Mouse (Mus musculus): Measurements from ENCODE around the gene Sec16b. TPM values are rescaled to one million over a fixed set of nuclear protein-coding genes. Genes with fewer than 3 reads are reported as not detected.
A peak's percentile ranks its signal among the peaks of the same experiment; 100 is the strongest.

The Sec16b gene
- 7.5 and 8.7 TPM in 2 replicates for polyA plus RNA-seq (2015; fragmentation: Nextera tagmentation; extraction: Ambion mirVana)

DNA sequence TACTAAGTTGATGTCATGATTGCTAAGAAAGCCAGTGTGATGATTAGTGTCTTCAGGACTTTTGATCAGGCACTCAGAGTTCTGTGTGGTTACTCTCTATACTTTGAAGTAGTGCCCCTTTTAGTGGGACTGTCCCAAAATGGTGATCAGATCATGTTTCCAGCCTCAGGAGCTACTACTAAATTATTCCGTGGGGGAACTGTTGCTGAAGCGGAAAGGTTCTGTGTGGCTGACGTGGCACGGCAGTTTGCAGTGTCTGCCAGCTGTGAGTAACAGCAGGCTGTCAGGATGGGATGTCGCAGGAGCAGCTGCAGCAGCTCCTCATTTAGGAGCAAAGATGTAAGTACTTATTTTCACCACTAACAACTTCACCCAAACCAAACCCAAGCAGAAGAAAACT lies at the start of gene Sec16b:
TSS of gene Sec16b (plus strand) at position 207 of the 400 bp plus-strand sequence.
- Histone ChIP-seq H3K4me3 (replicated peaks) (no peak within 1 kb of the TSS; the same call in 1 of the 2 replicates), H3K9me3 (no peaks in the 10 kb centered on the region), H3K4me2 (peak within 1 kb of the TSS; percentile 33; the same call in 1 of the 2 replicates), H3K9ac (no peak within 1 kb of the TSS), H3K36me3 (no peaks in the 10 kb centered on the region), H3K4me1 (no peaks in the 10 kb centered on the region), H3K27ac (peak within 1 kb of the TSS; percentile 44; the same call in 1 of the 2 replicates), H3K27me3 (replicated peaks) (no peaks in the 10 kb centered on the region)
- 27% methylated on average over 5 of the region's 5 CpGs for WGBS
- no peak for ATAC-seq (ENCODE audit: insufficient read depth, low FRiP score, low read depth)

DNA sequence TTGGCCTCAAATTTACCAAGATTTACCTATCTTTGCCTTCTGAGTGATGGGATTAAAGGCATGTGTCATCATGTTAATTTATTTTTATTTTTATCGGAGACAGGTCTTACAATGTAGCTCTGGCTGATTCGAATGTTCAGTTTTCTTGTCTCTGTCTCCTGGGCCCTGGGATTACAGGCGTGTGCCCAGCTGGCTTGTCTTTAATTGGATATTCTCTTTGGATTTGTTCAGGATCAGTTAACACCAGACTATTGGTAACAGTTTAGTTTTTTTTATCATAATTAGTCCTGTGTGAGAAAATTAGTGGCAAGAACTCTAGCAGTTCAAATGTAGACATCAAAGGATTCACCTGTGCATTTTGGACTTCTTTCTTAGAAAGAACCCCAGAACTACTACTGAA lies 48.7 kb upstream of the Sec16b start:
- no peaks in the 10 kb centered on the region for H3K4me1 ChIP-seq
- 85% methylated on average over 3 of the region's 3 CpGs for WGBS
- no peaks in the 10 kb centered on the region for H3K36me3 ChIP-seq
- no peak overlapping the region for H3K4me3 ChIP-seq (replicated peaks)
- H3K9me3 ChIP-seq = no peaks in the 10 kb centered on the region
- H3K9ac ChIP-seq = no peak overlapping the region
- H3K4me2 ChIP-seq = no peak overlapping the region; the same call in 1 of the 2 replicates
- no peaks in the 10 kb centered on the region for H3K27me3 ChIP-seq (replicated peaks)
- no peak for ATAC-seq (ENCODE audit: insufficient read depth, low FRiP score, low read depth)
- no peak overlapping the region for H3K27ac ChIP-seq

DNA sequence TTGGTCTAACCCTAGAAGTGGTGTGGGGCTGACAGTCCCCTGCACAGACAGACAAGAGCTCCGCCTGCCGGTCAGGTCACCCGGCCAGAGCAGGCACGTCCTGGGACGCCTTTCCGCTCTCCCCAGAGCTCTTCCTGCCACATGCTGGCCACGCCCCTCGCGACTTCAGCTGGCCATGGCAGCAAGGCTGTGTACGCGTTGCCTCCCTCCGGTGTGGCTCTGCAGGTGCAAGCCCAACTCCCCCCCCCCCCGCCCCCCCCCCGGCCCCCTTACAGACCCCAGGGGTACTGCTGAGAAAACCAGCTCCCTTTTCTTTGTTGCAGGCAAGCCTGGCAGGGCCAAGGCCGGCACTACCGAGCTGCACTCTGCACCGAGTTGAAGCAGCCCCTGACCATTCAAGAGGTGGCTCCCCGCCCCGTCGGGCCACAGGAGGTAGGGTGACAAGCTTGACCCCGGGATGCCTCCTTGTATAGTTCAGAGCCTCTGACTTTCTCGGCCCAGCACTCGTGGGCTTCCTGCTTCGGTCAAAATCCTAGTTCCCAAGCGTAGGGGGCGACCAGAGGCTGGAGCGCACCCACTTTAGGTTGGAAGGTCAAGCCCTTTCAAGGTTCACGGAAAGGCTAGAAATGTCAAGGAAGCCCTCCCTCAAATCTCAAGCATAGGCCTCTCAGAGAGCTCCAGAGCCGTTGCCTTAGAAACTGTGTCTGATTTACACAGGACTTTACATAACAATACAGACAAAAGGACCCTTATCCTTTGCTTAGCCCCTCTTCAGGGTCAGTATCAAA lies 47.9 kb upstream of the Sec16b start, which contains the start of gene Cryzl2:
TSS of gene Cryzl2 (plus strand) at position 157 of the 788 bp plus-strand sequence.
- ATAC-seq (ENCODE audit: insufficient read depth, low FRiP score, low read depth) = peak; percentile 93
- no peak within 1 kb of the TSS for H3K9ac ChIP-seq
- peak within 1 kb of the TSS; percentile 55 for H3K4me2 ChIP-seq
- no peaks in the 10 kb centered on the region for H3K36me3 ChIP-seq
- H3K4me3 ChIP-seq (replicated peaks) = peak within 1 kb of the TSS; percentile 30
- no peaks in the 10 kb centered on the region for H3K9me3 ChIP-seq
- WGBS = 9% methylated on average over 27 of the region's 29 CpGs
- no peaks in the 10 kb centered on the region for H3K27me3 ChIP-seq (replicated peaks)
- no peaks in the 10 kb centered on the region for H3K4me1 ChIP-seq
- H3K27ac ChIP-seq = no peak within 1 kb of the TSS

DNA sequence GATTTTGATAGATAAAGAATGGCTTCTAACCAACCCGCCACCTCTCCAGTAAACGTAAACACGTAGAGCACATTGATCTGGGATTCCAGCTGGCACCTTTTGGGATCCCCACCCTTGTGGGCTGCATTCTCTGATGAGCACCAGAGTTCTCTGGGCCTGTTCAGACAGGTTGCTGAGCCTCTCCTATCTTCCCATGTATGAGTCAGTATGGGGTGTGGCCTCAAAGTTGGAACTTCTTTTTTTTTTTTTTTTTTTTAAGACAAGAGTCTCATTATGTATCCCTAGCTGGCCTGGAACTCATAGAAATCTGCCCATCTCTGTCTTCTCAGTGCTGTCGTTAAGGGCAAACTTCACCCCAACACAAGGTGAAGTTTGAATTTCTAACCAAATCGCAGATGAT lies 46.6 kb upstream of the Sec16b start:
- H3K4me1 ChIP-seq = no peaks in the 10 kb centered on the region
- WGBS = 80% methylated on average over 5 of the region's 5 CpGs
- H3K27me3 ChIP-seq (replicated peaks) = no peaks in the 10 kb centered on the region
- H3K36me3 ChIP-seq = no peaks in the 10 kb centered on the region
- no peak overlapping the region for H3K4me3 ChIP-seq (replicated peaks)
- no peak for ATAC-seq (ENCODE audit: insufficient read depth, low FRiP score, low read depth)
- no peak overlapping the region for H3K4me2 ChIP-seq
- H3K9ac ChIP-seq = no peak overlapping the region
- no peak overlapping the region for H3K27ac ChIP-seq
- no peaks in the 10 kb centered on the region for H3K9me3 ChIP-seq

DNA sequence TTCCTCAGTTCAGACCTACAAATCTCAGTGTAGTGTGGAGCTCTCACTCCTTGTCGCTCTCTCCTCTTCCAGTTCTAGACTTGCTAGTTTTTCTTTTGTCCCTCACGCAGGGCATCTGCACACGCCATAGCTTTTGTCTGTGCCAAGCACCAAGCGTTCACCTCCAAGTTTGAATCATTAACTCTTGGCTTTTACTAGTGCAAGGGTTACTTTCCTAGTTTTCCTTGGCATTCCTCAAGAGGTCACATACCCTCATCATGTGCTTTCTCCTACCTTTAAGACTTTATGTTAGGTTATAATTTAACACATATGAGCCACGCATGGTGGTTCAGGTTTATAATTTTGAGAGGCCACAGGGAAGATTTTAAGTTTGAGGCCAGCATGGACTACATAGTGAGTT lies 45.3 kb upstream of the Sec16b start:
- no peaks in the 10 kb centered on the region for H3K27me3 ChIP-seq (replicated peaks)
- no peaks in the 10 kb centered on the region for H3K9me3 ChIP-seq
- no peak overlapping the region for H3K27ac ChIP-seq
- 96% methylated on average over 5 of the region's 5 CpGs for WGBS
- no peak overlapping the region for H3K4me2 ChIP-seq
- H3K36me3 ChIP-seq = no peaks in the 10 kb centered on the region
- H3K4me3 ChIP-seq (replicated peaks) = no peak overlapping the region
- H3K9ac ChIP-seq = no peak overlapping the region
- no peaks in the 10 kb centered on the region for H3K4me1 ChIP-seq
- ATAC-seq (ENCODE audit: insufficient read depth, low FRiP score, low read depth) = no peak

DNA sequence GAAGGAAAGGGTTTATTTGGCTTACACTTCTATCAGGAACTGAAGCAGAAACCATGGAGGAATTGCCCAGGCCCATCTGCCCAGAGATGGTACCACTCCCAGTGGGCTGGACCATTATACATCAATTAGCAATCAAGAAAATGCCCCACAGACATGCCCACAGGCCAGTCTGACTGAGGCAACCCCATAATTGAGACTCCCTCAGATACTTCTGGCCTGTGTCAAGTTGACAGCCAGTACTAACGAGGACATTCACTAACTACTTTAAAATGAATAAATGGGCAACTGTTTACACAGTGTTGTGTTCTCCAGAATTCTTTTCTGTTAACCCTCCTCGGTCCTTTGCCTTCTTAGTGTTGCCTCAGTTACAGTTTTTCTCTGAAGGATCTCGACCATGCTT lies 44.2 kb upstream of the Sec16b start:
- ATAC-seq (ENCODE audit: insufficient read depth, low FRiP score, low read depth) = no peak
- H3K4me2 ChIP-seq = no peak overlapping the region
- H3K4me1 ChIP-seq = no peaks in the 10 kb centered on the region
- H3K9ac ChIP-seq = no peak overlapping the region
- no peaks in the 10 kb centered on the region for H3K9me3 ChIP-seq
- no peaks in the 10 kb centered on the region for H3K36me3 ChIP-seq
- H3K27ac ChIP-seq = no peak overlapping the region
- H3K27me3 ChIP-seq (replicated peaks) = no peaks in the 10 kb centered on the region
- WGBS = 27% methylated on average over 3 of the region's 3 CpGs
- H3K4me3 ChIP-seq (replicated peaks) = no peak overlapping the region

DNA sequence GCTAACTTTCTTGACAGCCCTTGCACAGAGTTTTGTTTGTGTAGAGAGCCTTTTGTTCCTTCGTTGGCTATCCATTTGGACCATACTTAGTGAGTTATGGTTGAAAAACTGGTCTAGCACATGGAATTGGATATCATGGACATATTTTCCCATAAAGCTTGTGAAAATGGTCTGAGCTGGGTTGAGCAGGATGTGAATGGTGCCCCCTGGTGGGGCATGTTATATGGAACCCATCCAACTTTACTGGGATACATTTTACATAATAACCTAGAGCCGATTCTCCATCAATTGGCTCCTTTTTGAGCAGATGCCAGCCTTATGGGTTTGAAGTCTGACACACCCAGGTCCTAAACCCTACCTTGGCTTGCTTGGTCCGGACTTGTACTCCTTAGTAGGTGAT lies 41.3 kb upstream of the Sec16b start:
- H3K9ac ChIP-seq = no peak overlapping the region
- no peak overlapping the region for H3K4me3 ChIP-seq (replicated peaks)
- H3K4me2 ChIP-seq = no peak overlapping the region
- H3K9me3 ChIP-seq = no peaks in the 10 kb centered on the region
- H3K27me3 ChIP-seq (replicated peaks) = no peaks in the 10 kb centered on the region
- H3K36me3 ChIP-seq = no peaks in the 10 kb centered on the region
- no peak for ATAC-seq (ENCODE audit: insufficient read depth, low FRiP score, low read depth)
- 81% methylated on average over 3 of the region's 3 CpGs for WGBS
- H3K4me1 ChIP-seq = no peaks in the 10 kb centered on the region
- no peak overlapping the region for H3K27ac ChIP-seq

DNA sequence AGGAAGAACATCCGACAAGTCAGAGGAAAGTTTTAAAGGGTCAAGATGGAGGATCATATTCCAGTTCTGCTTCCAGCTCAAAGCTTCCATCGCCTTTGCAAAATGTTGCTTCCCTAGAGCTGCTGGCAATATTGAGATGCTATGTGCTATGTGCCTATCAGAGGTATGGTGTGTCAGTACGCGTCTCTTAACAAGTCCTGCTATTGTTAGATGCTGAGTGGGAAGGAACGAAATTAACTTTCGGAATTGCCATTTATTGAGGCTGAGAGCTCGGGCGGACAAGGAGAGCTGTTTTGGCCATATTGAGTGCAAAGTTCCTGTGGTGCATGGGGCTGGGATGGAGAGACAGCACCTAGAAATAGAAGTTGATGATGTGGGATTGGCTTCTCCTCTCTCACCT lies 38.7 kb upstream of the Sec16b start:
- no peak for ATAC-seq (ENCODE audit: insufficient read depth, low FRiP score, low read depth)
- Histone ChIP-seq H3K4me1 (no peaks in the 10 kb centered on the region), H3K36me3 (no peaks in the 10 kb centered on the region), H3K4me2 (no peak overlapping the region), H3K4me3 (replicated peaks) (no peak overlapping the region), H3K27me3 (replicated peaks) (no peaks in the 10 kb centered on the region), H3K9ac (no peak overlapping the region), H3K27ac (no peak overlapping the region), H3K9me3 (no peaks in the 10 kb centered on the region)
- 91% methylated on average over 8 of the region's 8 CpGs for WGBS

DNA sequence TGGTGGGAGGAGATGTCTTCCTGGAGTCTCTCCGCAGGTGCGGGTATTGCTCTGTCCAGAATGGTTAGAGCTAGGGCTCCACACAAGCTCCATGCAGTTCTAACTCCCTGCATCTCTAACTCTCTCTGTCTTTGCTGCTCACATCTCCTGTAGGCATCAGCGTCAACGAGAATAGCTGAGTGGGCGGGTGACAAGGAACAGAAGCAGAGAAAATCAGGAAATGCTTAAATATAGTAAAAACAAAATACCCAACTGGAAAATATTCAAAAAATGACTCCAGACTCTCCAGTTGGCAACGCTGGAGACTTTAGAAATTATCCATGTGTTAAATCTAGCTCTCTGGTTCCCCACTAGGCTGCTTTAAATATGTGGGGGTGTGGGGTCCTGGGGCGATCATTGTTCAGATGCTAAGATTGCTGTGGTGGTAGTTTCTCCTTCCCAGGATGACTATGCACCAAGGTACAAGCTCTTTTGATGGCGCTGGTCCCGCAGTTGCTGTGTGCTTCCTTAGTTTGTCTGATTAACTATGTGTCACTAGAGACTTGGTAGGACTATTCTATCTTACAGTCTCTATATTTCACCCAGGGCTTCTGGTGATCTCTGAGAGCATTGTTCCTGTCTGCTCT lies 35.7 kb upstream of the Sec16b start:
- Histone ChIP-seq H3K36me3 (no peaks in the 10 kb centered on the region), H3K4me1 (no peaks in the 10 kb centered on the region), H3K27ac (no peak overlapping the region), H3K4me2 (no peak overlapping the region), H3K27me3 (replicated peaks) (no peaks in the 10 kb centered on the region), H3K9ac (no peak overlapping the region), H3K4me3 (replicated peaks) (no peak overlapping the region), H3K9me3 (no peaks in the 10 kb centered on the region)
- ATAC-seq (ENCODE audit: insufficient read depth, low FRiP score, low read depth) = no peak
- WGBS = 86% methylated on average over 9 of the region's 9 CpGs

DNA sequence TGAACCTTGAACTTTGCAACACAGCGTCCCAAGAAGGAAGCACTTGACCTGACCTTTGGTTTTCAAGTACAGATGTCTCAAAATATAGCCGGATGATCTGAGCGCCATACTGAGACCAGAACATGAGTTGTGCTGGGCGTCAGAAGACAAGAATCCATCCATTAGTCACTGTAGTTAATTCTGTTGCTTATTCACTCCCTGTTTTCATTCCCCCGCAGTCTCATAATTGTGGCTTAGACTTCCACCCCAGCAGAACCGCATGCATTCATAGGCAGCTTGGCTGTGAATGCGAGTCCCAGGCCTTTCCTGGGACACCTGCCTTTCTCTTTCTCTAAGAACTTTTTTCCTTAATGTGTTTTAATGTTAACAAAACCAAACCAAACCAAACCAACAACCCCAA lies 33.8 kb upstream of the Sec16b start:
- Histone ChIP-seq H3K4me1 (no peaks in the 10 kb centered on the region), H3K4me3 (replicated peaks) (no peak overlapping the region), H3K27me3 (replicated peaks) (no peaks in the 10 kb centered on the region), H3K36me3 (no peaks in the 10 kb centered on the region), H3K4me2 (no peak overlapping the region), H3K9me3 (no peaks in the 10 kb centered on the region), H3K9ac (no peak overlapping the region), H3K27ac (no peak overlapping the region)
- no peak for ATAC-seq (ENCODE audit: insufficient read depth, low FRiP score, low read depth)
- 88% methylated on average over 7 of the region's 7 CpGs for WGBS

DNA sequence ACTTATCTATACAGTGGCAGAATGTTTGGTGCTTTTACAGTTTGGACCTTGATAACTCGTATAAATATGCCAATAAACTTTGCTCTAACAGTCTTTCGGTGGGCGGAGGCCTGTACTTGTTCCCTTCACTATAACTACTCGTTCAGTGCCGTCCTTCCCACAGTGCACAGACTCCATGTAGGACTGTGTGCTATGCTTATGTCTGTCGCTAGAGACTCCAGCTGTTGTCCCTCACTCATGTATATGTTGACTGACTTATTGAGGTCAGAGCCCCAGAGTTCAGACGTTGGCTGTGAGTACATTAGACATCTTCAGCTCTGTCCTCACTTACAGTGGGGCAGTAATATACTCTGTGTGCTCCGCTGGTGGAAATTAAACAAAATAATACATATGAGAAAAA lies 31.7 kb upstream of the Sec16b start:
- WGBS = 50% methylated on average over 8 of the region's 8 CpGs

DNA sequence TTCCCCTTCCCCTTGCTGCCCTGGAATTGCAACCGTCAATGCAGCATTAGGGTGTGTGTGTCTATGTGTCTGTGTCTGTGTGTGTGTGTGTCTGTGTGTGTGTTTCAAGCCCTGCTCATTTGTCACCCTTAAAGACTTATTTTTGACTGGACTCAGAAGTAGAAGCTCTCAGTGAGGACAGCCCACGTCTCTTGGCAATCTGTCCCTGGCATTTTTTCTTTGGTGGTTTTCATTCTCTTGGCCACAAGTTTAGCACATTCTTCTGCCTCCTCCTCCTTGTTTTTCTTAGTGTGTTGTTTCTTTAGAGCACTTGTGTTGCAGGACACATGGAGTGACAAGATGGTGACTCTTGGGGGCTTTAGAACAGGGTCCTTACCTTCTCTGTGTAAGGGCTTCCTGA lies 30.3 kb upstream of the Sec16b start:
- ATAC-seq (ENCODE audit: insufficient read depth, low FRiP score, low read depth) = no peak
- WGBS = 72% methylated on average over 2 of the region's 2 CpGs
- no peaks in the 10 kb centered on the region for H3K4me1 ChIP-seq

More for the DNA sequence above, 31.7 kb upstream of the Sec16b start:
- no peaks in the 10 kb centered on the region for H3K36me3 ChIP-seq
- ATAC-seq (ENCODE audit: insufficient read depth, low FRiP score, low read depth) = peak; percentile 24; the same call in 1 of the 2 replicates
- no peaks in the 10 kb centered on the region for H3K27me3 ChIP-seq (replicated peaks)
- no peak overlapping the region for H3K4me3 ChIP-seq (replicated peaks)
- H3K9me3 ChIP-seq = no peaks in the 10 kb centered on the region
- no peak overlapping the region for H3K4me2 ChIP-seq
- H3K27ac ChIP-seq = no peak overlapping the region
- no peak overlapping the region for H3K9ac ChIP-seq
- H3K4me1 ChIP-seq = no peaks in the 10 kb centered on the region

More for the DNA sequence above, 30.3 kb upstream of the Sec16b start:
- H3K27ac ChIP-seq = no peak overlapping the region
- H3K4me3 ChIP-seq (replicated peaks) = no peak overlapping the region
- H3K36me3 ChIP-seq = no peaks in the 10 kb centered on the region
- H3K9me3 ChIP-seq = no peaks in the 10 kb centered on the region
- no peak overlapping the region for H3K9ac ChIP-seq
- H3K4me2 ChIP-seq = no peak overlapping the region
- H3K27me3 ChIP-seq (replicated peaks) = no peaks in the 10 kb centered on the region
